Mouse (Mus musculus) regulatory T cell (primary cell): ENCODE measurements around the gene Fbln1.

ENCODE experiments used
- in situ Hi-C: fragments of 300-600 bp; cut with MboI, MseI; formaldehyde crosslinking; loops from one replicate; pipeline ENCODE4 v1.15.1; 2025; ENCODE audit warnings: high pct_unique_total_duplicates

The Fbln1 gene

DNA sequence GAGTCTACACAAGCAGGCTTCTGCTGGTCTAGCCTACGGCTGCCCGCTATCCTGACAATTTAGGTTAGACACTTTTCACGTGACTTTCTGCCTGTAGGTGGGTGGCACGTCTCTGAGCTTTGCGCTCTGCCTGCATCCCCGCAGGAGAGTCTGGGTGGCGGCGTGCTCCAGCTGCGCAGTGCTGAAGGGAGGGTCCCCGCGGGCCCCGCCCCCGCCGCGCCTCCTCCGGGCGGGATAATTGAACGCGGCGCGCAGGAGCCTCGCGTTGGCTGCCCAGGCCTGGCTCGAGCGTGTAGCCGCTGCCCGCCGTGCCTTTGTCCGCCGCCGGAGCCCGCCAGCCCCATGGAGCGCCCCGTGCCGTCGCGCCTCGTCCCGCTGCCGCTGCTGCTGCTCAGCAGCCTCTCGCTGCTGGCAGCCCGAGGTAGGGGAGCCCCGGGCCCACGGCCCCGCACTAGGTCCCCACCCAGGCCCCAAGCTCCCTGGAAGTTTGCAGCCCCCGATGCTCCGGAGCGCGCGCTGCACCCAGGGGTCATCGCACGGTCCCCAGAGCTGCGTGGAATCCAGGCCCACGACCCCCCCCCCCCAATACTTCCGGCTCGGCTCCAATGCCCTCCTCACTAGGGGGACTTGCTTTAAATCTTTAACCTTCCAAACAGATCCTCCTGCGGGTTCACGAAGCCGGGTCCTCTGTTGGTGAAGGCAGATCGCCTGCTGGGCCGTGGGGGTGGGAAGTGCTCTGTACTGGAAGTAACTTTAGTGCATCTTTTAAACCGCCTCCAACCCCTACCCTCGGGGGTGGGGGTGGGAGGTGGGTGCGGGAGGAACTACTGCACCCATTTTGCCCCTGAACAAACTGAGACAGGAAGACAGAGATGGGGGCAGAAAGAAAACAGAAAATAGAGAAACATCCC, at the start of gene Fbln1:
TSS of gene Fbln1 (plus strand) at position 158 of the 911 bp plus-strand sequence.
- in situ Hi-C loops, result no loop called here

DNA sequence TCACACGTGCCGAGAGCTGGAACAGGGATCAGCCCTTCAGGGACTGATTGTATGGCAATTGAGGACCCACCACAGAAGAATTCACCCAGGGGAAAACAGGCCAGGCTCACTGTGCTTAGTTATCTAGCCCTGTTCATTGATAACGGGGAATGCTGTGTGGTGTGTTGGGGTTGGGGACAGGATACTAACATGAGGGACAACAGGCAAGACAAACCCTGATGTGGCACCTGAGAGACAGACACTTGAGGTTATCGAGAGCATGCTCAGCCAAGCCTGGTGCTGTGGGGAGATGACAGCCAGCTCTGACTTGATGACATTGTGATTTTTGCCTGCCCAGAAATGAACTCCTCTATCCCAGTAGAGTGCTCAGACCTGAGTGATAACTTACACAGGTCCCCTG, 49.6 kb upstream of the Fbln1 start:
- in situ Hi-C loops, result loop anchor here (5.0 kb wide), 2 partner anchors 61 to 426 kb away; partner anchors contain the start of gene Wnt7b

DNA sequence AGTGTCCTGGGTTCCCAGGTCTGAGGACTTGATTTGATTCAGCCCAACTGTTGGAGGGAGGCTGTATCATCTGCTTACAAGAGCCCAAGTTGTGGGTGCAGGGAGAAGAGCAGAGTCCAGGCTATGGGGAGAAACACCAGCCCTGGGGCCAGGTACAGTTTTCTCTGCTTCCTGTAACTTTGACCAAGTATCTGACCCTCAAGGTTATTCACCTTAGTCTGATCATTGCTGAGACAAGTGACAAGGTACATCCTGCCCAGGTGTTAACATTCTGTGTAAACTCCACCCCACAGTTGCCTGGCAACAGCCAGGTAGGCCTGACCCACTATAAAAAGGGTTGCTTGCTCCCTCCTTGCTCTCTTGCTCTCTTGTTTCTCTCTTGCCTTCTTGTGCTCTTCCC, 44.3 kb upstream of the Fbln1 start:
- in situ Hi-C loops, result no loop called here

DNA sequence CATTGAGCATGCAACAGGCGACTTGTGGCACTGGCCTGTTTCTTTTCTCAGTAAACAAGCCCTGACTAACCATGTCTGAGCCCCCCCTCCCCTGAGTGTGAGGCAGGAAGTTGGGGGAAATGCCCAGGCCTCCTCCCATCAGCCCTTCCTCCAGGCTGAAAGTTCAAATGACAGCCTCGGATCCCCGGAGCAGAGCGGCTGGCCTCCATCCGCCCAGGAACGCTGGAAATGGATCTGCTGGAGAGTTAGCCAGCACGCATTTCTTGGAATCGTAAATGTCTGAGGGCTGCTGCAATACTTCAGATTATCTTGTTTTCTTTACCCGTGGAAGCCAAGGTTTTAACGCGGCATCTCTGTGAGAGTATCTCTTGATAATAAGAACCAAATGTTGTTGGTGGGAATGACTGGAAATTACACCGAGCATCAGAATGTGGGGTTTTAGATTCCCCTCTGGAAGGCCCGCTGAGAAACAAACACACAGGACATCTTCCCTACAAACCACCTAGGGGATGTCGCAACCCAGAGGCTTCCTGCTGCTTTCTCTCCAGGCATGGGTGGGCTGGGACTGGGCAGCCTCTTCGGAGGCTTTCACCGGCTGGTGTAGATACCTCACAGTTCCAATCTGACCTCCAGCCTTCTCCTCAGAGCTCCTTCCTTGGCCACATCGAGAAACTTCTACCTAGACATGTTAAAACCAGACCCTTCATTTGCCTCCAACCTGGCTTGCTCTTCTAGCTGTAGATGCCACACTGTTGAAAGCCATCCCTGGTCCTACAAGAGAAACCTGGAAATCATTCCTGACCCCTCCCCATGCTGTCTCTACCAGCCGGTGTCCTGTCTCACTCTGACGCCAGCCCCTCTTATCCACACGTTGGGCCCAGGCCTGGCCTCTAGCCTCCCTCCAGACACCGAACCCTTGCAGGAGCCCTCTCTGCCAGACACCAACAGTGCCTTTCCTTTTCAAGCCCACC, 42.8 kb upstream of the Fbln1 start:
- in situ Hi-C loops, result no loop called here

DNA sequence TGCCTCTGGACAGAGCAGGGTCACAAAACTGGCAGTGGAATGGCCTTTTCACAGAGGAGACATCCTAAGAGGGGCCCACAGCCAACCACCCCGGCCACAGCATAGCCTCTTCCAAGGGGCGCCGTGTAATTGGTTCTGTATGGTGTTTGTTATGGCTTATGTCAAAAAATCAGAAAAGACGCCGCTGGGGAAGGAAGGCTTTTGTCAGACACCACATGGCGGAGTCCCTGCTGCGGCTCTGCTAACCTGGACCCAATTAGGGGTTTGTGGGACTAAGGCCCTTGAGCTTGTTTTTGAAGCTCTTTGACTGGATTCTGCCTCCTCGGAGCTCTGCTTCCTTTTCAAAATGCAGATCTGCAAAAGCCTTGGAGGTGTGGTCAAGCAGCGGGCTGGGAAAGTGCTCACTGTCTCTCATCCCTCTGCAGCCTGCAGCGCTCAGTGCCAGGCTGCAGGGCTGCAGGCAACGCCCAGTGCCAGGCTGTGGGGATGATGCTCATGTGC, 39.3 kb upstream of the Fbln1 start:
- in situ Hi-C loops, result loop anchor here (5.0 kb wide), 1 partner anchor 269 kb away; no protein-coding TSS in a partner anchor

DNA sequence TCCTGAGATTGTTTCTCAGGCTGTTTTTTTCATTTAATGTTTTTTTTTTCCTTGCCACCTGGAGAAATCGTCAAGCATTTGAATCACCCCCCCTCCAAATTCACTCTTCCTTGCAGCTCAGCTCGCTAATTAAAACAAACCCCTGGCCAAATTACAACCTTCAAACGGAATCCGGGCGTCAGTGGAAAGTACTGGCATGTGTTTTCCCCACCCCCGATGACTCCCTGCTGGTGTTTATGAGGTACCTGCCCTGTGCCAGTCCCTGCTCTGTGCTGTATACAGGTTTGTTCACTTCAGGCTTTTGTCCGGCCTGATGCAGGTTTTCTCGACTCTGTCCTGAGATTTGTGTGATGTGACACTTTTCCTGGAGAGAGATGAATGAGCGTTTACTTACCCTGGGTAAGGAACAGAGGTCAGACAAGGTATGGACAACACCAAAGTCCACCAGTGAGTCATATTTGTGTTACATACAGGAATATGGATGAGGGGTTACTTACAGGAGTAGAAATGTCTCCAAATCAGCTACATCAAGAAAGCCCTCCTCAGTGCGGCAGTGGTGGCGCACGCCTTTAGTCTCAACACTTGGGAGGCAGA, 38.6 kb upstream of the Fbln1 start:
- in situ Hi-C loops, result loop anchor here (5.0 kb wide), 1 partner anchor 270 kb away; no protein-coding TSS in a partner anchor

DNA sequence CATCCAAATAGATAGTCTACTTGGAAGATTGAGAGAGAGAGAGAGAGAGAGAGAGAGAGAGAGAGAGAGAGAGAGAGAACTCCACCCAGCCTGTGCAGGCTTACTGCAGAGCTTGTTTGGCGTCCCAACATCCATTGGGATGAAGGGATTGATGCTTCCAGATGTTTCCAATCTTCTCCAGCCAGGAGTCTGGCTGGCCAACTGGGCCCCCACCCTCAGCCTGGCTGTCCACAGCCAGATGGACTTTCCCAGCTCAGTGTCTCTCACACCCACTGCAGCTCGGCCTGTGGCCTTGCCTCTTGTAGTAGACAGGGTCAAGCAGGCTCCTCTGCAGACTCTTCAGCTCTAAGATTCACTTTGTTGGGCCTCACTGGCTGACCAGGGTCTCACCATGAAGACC, 33.7 kb upstream of the Fbln1 start:
- in situ Hi-C loops, result no loop called here

DNA sequence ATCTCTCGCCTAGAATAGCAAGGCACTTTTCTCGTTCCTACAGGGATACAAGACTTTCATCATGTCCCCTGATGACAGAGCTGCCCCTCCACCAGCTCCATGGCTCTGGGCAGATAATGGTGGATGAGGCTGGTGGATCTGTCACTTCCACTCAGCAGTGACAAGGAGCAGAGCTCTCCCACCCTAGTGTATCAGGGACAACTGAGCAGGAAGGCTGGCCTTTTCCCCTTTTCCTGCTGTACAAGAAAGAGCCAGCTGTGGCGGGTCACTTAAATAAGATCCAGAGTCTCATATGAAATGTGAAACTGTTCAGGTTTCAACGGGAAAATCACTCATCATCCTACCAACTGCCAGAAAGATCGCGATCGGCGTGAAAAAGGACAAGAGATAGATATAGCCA, 32.3 kb upstream of the Fbln1 start:
- in situ Hi-C loops, result no loop called here

DNA sequence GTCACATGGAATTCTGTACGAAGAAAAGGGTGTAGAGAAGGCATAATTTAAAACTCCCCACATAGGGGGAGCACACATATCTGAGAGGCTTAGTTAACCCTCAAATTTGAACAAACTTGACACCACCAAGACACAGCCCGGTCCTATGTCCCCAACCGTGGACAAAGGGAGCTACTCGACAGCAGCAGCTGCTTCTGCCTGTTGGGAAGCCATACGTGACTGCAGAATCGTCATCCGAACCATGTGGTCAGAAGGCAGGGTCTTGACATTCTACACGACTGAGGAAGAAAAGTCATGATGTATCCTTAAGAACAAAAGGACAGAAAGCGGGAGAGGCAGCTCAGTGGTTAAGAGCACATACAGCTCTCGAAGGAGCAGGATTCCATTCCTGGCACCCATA, 31.7 kb upstream of the Fbln1 start:
- in situ Hi-C loops, result no loop called here

DNA sequence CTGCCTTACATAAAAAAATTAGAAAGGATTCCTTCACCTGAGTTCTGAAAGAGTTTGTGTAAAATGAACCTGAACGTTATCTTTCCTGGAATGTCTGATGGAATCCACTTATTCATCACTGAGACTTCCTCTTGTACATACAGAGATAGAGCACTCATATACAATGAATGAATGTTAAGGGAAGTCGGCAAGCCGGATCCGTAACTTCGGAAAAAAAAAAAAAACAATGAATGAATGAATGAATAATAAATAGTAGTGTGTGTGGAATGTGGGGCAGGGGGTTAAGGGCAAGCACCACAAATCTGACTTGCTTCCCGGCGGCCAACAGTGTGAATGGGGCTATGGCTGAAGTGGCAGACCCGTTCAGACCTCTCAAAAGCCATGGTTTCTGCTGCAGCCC, 28.2 kb upstream of the Fbln1 start:
- in situ Hi-C loops, result no loop called here

DNA sequence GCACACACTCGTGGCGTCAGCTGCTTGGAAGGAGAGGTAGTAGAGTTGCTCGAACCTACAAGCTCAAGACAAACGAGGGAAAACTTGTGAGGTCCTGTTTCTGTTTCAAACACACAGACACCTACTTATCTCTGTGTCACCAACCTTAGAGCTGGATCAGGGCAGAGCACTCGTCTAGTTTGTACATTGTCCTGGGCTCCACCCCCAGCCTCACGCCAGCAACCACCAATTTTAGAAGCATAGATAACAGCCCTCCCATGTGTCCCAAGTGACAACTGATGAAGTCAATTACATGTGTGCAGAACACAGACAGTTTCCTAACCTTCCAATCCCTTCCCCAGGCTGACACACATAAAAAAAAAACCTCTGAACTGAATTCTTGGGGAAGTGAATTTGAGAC, 27.6 kb upstream of the Fbln1 start:
- in situ Hi-C loops, result no loop called here

DNA sequence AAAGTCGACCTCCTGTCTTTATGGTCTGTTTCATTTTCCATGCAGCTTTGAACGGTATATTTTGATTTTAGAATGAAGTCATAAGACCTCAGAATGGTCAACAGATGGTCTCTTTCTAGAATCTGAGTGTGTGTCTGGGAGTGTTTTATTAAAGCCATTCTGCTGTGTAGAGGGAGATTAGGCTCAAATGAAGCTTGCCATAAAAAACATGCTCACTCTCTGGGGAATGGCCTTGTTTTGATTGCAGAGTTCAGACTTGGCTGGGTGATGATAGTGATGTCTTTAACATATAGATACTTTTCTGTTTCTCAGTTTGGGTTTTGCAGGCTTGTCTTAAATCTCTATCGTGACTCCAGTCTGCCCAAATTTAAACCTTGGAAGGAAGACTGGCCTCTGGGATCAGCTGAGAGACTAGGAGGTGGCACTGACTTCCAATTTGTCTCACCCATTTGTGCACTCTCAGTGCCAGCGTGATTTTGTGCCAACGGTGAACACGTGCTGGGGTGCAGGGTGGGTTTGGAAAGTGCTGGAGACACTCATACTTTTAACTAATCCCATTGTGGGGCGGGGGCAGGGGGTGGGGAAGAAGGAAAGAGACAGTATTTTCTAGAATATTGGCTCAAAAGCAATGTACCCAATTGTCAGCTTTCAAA, 26.1 kb upstream of the Fbln1 start:
- in situ Hi-C loops, result no loop called here

DNA sequence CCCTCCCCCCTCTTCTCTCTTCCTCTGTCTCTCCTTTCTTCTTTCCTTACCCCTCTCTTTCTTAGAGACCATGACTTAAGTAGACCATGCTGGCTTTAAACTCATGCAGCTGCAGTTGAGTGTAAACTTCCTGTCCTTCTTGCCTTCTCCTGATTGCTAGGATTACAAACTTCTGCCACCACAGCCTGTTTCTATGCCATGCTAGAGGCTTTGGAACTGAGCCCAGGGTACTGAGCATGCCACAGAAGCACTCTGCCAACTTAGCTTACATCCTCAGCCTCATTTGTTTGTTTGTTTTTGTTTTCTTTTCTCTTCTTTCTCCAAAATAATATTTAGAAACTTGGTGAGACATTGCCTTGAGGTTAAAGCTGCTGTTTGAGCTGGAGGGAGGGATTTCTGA, 25.4 kb upstream of the Fbln1 start:
- in situ Hi-C loops, result no loop called here

DNA sequence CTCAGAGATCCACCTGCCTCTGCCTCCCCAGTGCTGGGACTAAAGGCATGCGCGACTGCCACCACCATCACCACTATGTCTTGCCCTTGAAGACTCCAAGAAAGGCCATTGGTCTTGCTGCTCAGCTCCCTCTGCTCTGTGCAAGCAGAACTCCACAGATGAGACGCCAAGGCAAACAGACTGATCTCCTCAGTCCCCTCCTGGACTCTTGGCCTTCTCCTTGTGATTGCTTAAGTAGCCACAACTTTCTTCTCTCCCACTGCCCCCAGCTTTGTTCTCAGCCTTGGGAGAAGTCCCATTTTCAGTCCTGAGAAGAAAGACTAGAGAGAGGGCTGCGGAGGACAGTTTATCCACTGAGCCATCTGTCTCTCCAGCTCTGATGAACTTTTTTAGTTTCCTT, 23.7 kb upstream of the Fbln1 start:
- in situ Hi-C loops, result no loop called here

DNA sequence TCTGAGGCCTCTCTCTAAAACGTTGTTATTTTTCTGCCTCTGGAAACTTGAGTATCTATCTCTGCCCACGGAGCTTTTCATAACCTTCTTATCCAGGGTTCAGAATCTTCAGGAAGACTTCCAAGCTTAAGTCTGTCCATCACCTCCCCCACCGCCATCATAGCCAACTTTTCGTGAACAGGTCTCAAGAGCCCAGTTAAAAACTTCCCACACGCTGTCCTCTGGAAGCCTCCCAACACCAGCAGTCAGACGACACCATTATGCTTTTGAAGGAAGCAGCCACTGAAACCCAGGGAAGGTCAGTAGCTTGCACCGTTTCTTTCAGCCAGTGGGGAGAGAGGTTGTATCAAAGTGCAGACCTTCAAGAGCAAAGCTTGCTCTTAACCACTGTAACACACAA, 18.8 kb upstream of the Fbln1 start:
- in situ Hi-C loops, result no loop called here

DNA sequence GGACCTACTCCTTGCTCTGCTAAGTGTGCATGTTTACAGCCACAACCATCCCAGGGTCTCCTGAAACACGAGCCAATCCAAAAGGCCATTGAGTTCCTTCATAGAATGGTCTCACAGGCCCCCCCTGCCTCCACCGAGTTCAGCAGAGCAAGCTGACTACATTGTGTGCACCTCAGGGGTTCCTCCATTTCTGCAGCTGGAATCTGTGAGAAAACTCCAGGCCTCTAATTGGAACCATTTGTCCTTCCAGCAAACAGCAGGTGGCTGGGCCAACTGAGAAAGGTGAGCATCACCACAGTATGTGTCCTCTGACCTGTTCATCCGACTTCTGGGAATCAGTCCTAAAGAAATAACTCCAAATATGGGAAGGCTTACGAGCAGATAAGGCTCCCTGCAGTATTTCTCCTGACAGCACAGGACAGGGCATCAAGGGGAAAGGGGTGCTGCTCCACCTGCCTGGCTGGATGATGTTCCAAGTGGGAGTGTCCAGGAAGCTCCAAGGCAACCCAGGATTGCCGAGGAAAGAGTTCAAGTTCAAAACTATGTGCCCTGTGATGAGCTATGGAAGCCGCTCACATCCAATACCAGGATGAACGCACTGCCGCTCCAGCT, 17.5 kb upstream of the Fbln1 start:
- in situ Hi-C loops, result no loop called here

DNA sequence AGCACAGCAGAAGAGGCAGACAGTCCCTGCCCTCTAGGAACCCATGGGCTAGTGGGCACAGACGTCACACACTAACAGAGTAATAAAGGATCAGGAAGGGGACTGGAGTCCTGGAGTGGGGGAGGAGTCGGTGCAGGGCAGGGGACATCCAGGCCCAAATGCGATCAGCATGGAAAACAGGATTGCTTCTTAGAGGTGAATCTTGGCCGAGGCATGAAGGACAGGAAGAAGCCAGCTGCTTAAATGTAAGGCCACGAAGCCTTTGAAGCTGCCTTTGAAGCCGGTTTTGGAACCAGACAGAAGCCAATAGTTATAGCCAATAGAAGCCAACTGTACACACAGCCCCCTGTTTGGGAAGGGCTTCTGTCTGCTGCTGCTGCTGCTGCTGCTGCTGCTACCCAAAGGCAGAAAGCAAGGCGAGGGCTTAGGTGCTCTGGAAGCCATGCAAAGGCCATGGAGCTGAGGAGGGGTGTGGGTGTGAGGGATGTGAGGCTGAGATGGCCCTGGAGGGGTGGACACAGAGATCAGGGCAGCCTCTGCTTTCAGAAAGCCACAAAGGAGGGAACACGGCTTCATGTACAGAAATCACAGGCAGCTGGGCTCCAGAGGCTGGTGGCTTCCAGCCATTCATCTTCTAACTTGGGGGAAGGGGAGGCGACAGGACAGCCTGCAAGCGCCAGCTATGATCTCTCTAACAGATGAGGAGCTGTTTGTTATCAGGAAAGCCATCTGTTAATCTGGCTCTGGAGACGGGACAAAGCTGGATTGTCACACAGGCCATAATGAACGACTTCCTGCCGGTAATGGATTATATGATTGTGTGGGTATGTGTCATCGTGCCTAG, 5.1 kb upstream of the Fbln1 start:
- in situ Hi-C loops, result no loop called here

DNA sequence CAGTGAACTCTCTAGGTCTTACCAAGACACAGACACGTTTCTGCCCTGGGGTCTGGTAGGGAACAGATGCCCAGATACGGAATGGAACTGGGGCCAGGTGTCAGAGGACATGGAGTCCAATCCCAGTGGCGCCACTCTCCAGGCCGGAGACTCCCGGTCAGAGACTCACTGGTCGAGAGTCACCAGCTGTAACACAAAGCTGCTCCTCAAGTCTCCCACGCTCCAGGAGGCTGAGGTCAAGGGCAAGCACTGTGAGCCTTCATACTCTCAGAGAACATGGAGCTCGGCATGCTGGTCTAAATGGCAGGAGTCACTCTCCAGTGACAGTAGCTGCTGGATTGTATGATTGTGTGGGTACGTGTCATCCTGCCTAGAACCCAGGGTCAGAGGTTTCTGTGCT, 3.5 kb upstream of the Fbln1 start:
- in situ Hi-C loops, result no loop called here

DNA sequence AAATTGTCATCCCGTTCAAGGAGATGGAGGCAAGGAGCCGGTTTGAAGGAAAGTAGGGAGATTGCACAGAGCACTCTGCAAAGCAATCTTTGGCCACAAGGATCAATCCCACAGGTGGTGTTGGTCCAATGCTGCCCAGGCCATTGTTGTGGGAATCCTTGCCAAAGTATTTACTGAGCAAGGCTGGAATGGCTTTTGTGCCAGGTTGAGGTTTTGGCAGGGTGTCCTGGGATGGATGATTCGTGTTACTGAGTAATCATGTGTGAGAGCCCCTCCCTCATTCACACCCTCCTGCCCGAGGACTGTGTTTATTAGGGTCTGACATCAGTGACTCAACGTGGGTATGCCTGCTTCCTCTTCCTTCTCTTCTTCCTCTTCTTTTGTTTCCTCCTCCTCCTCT, 3.0 kb upstream of the Fbln1 start:
- in situ Hi-C loops, result no loop called here

DNA sequence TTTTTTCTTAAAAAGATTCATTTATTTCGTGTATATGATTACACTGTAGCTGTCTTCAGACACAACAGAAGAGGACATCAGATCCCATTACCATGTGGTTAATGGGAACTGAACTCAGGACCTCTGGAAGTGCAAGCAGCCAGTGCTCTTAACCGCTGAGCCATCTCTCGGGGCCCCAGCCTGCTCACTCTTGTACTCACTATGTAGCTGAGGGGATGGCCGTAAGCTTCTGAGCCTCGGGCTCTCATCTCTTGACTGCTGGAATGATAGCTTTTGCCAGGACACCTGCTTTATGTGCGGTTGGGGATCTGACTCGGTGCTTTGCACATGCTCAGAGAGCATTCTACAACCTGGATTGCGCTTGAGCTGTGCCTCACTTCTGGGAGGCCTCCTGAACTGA, 1.4 kb upstream of the Fbln1 start:
- in situ Hi-C loops, result no loop called here
